Mouse (Mus musculus): ENCODE data around the gene Kcmf1. TPM values are rescaled to one million over a fixed set of nuclear protein-coding genes. Genes with fewer than 3 reads are reported as not detected.

The Kcmf1 gene
- polyA plus RNA-seq, 1 experiment from 2014 or later = 40.9 TPM

DNA sequence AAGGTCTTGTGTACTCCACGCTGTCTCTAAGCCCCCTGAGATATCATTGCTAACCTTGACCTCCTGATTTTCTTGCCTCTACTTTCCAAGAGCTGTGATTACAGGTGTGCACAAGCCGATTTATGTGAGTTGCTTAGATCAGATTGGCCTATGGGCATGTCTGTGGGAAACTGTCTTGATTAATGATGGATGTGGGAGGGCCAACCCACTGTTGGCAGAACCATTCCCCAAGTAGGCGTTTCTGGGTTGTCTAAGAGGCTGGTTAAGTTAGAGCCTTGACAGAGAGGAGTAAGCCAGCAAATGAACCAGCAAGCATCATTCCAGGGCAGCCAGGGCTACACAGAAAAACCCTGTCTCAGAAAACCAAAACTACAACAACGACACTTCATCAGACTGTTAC lies 26.3 kb upstream of the Kcmf1 start:
- 92% methylated on average over 4 of the region's 4 CpGs for WGBS
- no peak for ATAC-seq (ENCODE audit: low FRiP score)
- H3K36me3 ChIP-seq = no peaks in the 10 kb centered on the region
- H3K27me3 ChIP-seq (replicated peaks) = no peaks in the 10 kb centered on the region
- H3K9me3 ChIP-seq (replicated peaks) = no peaks in the 10 kb centered on the region
- no peak overlapping the region for H3K9ac ChIP-seq (replicated peaks)
- no peak overlapping the region for H3K4me2 ChIP-seq
- no peak overlapping the region for H3K27ac ChIP-seq (replicated peaks)
- H3K4me1 ChIP-seq = peaks cover 3% of the 10 kb centered on the region; the same call in 1 of the 2 replicates
- H3K4me3 ChIP-seq (replicated peaks) = no peak overlapping the region

DNA sequence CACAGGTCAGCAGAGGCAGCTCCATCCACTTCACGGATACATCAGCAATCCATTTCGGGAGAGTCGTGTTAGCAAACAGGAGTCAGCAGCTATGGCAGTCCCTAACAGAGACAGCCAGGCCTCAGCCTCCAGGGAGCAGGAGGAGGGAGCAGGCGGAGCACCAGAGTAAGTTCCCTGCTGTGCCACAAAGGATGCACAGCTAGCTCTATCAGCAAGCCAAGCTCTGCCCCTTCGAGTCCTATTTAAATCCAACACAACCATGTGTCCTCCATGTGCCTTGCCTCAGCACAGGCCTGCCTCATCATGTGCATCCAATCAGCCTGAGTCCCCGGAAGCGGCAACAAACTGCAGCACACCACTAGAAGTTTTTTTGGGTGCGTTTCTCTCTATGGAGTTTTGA lies 23.6 kb upstream of the Kcmf1 start:
- H3K27me3 ChIP-seq (replicated peaks) = no peaks in the 10 kb centered on the region
- H3K4me1 ChIP-seq = peaks cover 3% of the 10 kb centered on the region; the same call in 1 of the 2 replicates
- H3K4me2 ChIP-seq = no peak overlapping the region
- ATAC-seq (ENCODE audit: low FRiP score) = no peak
- H3K4me3 ChIP-seq (replicated peaks) = no peak overlapping the region
- no peak overlapping the region for H3K9ac ChIP-seq (replicated peaks)
- no peaks in the 10 kb centered on the region for H3K9me3 ChIP-seq (replicated peaks)
- no peaks in the 10 kb centered on the region for H3K36me3 ChIP-seq
- H3K27ac ChIP-seq (replicated peaks) = no peak overlapping the region
- WGBS = 88% methylated on average over 8 of the region's 8 CpGs

DNA sequence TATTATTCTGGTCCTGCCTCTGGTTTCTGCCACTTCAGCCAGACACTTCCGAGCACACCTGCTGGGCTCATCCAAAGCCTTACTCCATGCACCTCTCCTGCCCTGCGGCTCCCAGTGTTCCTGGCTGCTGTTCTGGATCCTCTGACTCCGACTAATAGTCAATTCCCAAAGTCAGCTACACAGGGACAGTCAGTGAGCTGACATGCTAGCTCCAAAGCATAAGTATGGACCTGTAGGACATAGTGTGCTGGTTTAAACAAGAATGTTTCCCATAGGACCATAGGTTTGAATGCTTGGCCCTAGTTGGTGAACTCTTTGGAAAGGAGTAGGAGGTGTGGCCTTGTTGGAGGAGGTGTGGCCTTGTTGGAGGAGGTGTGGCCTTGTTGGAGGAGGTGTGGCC lies 21.3 kb upstream of the Kcmf1 start:
- ATAC-seq (ENCODE audit: low FRiP score) = no peak
- 95% methylated on average over 3 of the region's 3 CpGs for WGBS
- Histone ChIP-seq H3K9me3 (replicated peaks) (no peaks in the 10 kb centered on the region), H3K9ac (replicated peaks) (no peak overlapping the region), H3K27ac (replicated peaks) (no peak overlapping the region), H3K4me2 (no peak overlapping the region), H3K36me3 (no peaks in the 10 kb centered on the region), H3K4me1 (no peaks in the 10 kb centered on the region), H3K4me3 (replicated peaks) (no peak overlapping the region), H3K27me3 (replicated peaks) (no peaks in the 10 kb centered on the region)

DNA sequence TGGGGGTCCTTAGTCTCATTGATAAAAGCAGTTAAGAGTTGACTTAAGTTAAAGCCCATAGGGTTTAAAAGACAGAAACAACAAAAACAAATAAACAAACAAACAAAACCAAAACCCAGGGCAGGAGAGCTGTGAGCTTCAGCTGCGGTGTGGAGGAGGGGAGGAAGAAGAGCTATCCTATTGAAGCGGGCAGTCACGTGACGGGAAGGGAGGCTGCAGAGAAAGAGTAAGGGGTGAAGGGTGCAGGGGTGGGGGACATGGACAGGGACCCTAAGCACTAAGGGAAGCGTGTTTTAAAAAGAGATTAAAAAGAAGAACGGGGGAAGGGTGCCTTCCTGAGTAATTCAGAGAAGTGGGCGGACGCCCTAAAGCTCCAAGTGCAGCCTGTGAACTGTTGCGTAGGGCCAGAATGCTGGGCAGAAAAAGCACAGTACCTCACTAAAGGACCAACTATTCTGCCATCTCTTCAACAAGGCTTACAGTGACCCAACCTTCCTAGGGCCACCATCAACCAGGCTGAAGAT lies 18.8 kb upstream of the Kcmf1 start:
- no peak for ATAC-seq (ENCODE audit: low FRiP score)
- 75% methylated on average over 9 of the region's 9 CpGs for WGBS

DNA sequence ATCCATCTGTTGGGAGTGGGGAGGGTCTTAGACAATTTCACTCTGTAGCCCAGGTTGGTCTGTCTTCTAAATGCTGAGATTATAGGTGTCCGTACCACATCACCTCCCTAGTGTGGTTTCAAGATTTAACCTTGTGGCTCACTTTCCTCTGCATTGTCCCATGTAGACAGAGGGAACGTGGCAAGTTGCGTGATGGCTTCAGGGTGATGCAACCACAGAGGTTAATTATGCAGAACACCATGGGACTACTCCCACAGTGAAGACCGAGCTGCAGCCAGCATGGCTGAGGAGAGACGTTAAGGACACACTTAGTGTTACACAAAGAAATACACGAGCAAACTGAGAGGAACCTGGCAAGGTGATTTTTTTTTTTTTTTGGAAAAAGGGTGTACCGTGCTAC lies 16.6 kb upstream of the Kcmf1 start:
- no peaks in the 10 kb centered on the region for H3K4me1 ChIP-seq
- 83% methylated on average over 7 of the region's 7 CpGs for WGBS
- no peak overlapping the region for H3K9ac ChIP-seq (replicated peaks)

More for the DNA sequence above, 18.8 kb upstream of the Kcmf1 start:
- Histone ChIP-seq H3K27me3 (replicated peaks) (no peaks in the 10 kb centered on the region), H3K4me2 (no peak overlapping the region), H3K9ac (replicated peaks) (no peak overlapping the region), H3K4me1 (no peaks in the 10 kb centered on the region), H3K4me3 (replicated peaks) (no peak overlapping the region), H3K9me3 (replicated peaks) (no peaks in the 10 kb centered on the region), H3K36me3 (no peaks in the 10 kb centered on the region), H3K27ac (replicated peaks) (no peak overlapping the region)

DNA sequence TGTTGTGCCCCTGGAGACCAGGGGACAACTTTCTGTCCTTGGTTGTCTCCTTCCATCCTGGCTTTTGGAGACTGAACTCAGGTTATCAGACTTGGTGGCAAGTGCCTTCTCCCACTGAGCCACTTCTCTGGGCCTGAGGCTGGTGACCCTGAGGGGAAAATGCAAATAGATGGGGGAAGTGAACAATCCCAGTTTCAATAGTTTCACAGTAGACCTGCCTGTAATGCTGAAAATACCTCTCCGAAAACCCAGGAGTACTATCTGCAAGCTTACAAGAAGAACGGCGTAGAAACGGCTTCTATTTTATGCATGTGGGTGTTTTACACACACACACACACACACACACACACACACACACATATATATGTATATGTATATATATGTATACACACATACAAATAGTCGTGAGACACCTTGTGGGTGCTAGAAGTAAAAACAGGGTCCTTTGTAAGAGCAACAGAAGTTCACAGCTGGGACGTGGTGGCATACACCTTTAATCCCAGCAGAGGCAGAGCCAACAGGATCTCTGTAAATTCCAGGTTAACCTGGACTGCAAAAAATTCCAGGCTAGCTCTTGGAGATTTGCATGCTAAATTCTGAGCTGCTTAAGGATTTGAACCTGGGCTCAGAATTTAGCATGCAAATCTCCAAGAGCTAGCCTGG lies 14.4 kb upstream of the Kcmf1 start:
- Histone ChIP-seq H3K9ac (replicated peaks) (no peak overlapping the region), H3K9me3 (replicated peaks) (no peaks in the 10 kb centered on the region), H3K4me2 (no peak overlapping the region), H3K27me3 (replicated peaks) (no peaks in the 10 kb centered on the region), H3K27ac (replicated peaks) (no peak overlapping the region), H3K4me3 (replicated peaks) (no peak overlapping the region), H3K4me1 (no peaks in the 10 kb centered on the region), H3K36me3 (no peaks in the 10 kb centered on the region)
- ATAC-seq (ENCODE audit: low FRiP score) = no peak
- 88% methylated on average over 6 of the region's 6 CpGs for WGBS

More for the DNA sequence above, 16.6 kb upstream of the Kcmf1 start:
- no peaks in the 10 kb centered on the region for H3K36me3 ChIP-seq
- H3K9me3 ChIP-seq (replicated peaks) = no peaks in the 10 kb centered on the region
- H3K4me3 ChIP-seq (replicated peaks) = no peak overlapping the region
- H3K27ac ChIP-seq (replicated peaks) = no peak overlapping the region
- no peaks in the 10 kb centered on the region for H3K27me3 ChIP-seq (replicated peaks)
- no peak overlapping the region for H3K4me2 ChIP-seq
- ATAC-seq (ENCODE audit: low FRiP score) = no peak

DNA sequence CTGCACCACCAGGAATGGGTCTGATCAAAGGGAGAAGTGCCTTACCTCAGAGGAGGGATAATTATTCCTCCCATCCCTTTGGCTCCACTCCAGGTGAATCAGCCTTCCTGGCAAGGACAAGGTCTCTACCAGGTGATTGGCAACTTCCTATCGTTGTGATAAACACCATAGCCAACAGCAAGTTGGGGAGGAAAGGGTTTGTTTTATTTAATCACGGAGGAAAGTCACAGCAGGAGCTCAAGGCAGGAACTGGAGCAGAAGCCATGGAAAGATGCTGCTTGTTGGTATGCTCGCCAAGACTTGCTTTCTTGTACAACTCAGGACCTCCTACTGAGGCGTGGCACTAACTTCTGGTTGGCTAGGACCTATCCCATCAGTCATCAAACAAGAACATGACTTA lies 11.5 kb upstream of the Kcmf1 start:
- Histone ChIP-seq H3K4me2 (no peak overlapping the region), H3K27ac (replicated peaks) (no peak overlapping the region), H3K9ac (replicated peaks) (no peak overlapping the region), H3K4me3 (replicated peaks) (no peak overlapping the region), H3K9me3 (replicated peaks) (no peaks in the 10 kb centered on the region), H3K4me1 (no peaks in the 10 kb centered on the region), H3K27me3 (replicated peaks) (no peaks in the 10 kb centered on the region), H3K36me3 (no peaks in the 10 kb centered on the region)
- 64% methylated on average over 4 of the region's 4 CpGs for WGBS
- ATAC-seq (ENCODE audit: low FRiP score) = no peak

DNA sequence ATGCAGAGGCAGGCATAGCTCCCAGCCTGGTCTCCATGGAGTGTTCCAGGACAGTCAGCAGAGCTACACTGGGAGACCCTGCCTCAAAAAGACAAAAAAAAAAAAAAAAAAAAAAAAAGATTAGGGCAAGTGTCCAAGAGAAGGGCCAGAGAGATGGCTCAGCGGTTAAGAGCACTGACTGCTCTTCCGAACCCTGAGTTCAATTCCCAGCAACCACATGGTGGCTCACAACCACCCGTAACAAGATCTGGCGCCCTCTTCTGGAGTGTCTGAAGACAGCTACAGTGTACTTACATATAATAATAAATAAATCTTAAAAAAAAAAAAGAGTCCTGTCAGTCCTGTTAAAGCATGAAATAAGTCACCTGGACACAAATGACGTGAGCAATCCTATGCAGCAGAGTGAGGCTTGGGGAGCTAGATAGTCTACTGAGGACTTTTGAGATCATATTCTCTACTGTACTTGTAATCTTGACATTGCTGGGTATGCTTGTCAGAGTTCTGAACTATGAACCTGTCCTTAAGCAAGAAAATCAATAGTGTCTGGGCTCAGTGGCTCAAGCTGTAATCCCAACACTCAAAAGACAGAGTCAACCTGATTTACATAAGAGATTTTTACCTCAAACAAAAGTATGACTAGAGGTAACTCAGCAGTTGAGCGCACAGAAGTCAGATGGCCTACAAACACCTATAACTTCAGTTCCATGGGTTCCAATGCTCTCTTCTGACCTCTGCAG lies 2.6 kb upstream of the Kcmf1 start:
- no peak for ATAC-seq (ENCODE audit: low FRiP score)
- no peaks in the 10 kb centered on the region for H3K27me3 ChIP-seq (replicated peaks)
- peaks cover 21% of the 10 kb centered on the region for H3K4me1 ChIP-seq
- H3K4me2 ChIP-seq = no peak overlapping the region
- H3K9me3 ChIP-seq (replicated peaks) = no peaks in the 10 kb centered on the region
- no peak overlapping the region for H3K9ac ChIP-seq (replicated peaks)
- no peak overlapping the region for H3K27ac ChIP-seq (replicated peaks)
- H3K4me3 ChIP-seq (replicated peaks) = no peak overlapping the region
- no peaks in the 10 kb centered on the region for H3K36me3 ChIP-seq
- WGBS = 82% methylated on average over 6 of the region's 6 CpGs

DNA sequence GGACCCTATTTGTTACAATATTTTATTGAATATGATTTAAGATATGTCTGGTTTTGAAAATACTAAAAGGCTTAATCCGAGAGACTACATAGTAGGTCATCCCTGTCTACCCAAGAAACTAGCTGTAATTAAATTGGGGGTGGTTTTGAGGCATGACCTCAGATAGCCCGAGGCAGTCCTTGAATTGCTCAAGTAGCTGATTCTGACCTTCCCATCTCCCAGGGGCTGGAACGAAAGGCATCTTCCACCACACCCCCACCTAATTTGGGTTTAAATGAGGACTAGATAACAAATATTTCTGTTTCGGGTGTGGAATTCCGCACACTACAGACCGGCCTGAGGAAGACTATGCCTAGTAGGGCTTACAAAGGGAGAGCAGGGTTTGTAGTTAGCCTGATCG lies 1.2 kb upstream of the Kcmf1 start:
- no peaks in the 10 kb centered on the region for H3K27me3 ChIP-seq (replicated peaks)
- H3K9me3 ChIP-seq (replicated peaks) = no peaks in the 10 kb centered on the region
- peak overlapping the region; percentile 90 for H3K4me3 ChIP-seq (replicated peaks)
- H3K27ac ChIP-seq (replicated peaks) = peak overlapping the region; percentile 96
- peak overlapping the region; percentile 69 for H3K4me2 ChIP-seq
- H3K4me1 ChIP-seq = peaks cover 24% of the 10 kb centered on the region
- peak overlapping the region; percentile 95; the same call in 1 of the 2 replicates for H3K9ac ChIP-seq (replicated peaks)
- 61% methylated on average over 7 of the region's 7 CpGs for WGBS
- no peaks in the 10 kb centered on the region for H3K36me3 ChIP-seq
- no peak for ATAC-seq (ENCODE audit: low FRiP score)

DNA sequence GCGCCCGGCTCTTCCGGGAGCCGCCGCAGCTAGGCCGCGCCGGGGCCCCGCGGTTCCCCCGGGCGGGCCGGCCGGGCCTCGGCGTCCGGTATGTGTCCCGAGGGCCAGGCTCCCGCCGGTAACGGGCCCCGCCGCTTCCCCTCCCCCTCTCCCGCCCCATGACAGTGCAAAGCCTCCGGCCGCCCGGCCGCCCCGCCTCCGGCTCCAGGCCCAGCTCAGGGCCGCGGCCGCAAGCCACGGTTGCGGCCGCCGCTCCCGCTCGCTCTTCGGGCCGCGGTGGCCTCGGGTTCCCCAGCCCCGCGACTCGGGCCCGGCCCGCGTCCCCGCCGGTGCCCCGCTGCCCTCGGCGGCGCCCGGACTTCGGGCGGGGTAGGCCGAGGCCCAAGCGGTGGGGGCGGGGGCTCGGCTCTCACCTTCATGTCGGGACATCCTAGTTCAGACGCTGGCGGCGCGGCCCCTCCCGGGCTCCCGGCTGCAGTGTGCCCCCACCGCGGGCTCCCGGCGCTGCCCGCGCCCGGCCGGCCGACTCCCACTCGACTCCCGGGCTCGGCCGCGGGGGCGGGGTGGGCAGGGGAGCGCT lies 488 bp downstream of the Kcmf1 start:
- ATAC-seq (ENCODE audit: low FRiP score) = peak; percentile 68
- under 1% methylated on average over 65 of the region's 85 CpGs for WGBS
- no peaks in the 10 kb centered on the region for H3K27me3 ChIP-seq (replicated peaks)

DNA sequence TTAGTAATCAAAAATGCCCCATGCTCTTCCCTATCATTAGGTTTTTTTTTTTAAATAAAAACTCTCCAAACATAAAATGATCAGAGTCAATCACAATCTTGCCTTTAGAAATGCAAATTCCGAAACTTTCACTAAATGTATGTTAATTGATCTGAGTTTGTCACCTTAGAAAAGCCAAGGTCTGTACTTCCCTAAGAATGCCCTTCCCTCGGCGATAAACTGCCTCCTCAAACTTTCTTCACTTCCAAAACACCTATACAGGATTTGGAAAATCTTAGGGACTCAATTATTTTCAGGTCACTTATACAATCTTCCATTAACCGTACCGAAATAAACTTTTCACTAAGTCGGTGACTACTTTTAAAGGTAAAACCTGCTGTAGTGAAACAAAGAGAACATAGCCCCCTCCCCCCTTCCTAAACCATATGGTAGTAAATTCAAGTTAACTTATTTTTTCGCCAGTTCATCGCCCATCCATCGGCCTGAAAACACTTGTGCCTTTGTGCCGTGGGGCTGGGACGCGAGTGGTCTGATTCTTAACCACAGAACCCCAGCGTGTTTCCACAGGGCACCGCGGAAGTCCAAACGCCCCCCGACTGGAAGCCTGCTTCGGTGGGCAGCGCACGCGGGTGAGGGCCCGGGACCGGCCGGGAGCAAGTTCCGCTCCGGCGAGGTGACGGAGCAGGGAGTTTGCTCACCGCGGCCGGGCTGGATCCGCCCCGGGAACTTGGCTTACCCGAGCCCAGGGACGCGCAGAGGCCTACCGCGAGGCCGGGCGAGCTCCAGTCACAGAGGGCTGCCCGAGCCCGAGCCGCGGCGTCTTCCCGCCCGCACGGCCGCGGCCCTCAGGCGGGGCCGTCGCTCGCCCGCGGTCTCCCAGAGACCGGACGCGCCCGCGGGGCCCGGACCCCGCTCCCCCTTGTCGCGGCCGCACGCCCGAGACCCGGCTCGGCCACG lies 1.3 kb downstream of the Kcmf1 start:
- H3K4me2 ChIP-seq = peak overlapping the region; percentile 69
- peak overlapping the region; percentile 90 for H3K4me3 ChIP-seq (replicated peaks)
- ATAC-seq (ENCODE audit: low FRiP score) = peak; percentile 51
- H3K9me3 ChIP-seq (replicated peaks) = no peaks in the 10 kb centered on the region
- H3K4me1 ChIP-seq = peaks cover 37% of the 10 kb centered on the region
- H3K27ac ChIP-seq (replicated peaks) = peak overlapping the region; percentile 96
- no peaks in the 10 kb centered on the region for H3K36me3 ChIP-seq
- peak overlapping the region; percentile 95 for H3K9ac ChIP-seq (replicated peaks)
- H3K27me3 ChIP-seq (replicated peaks) = no peaks in the 10 kb centered on the region
- WGBS = under 1% methylated on average over 70 of the region's 71 CpGs

More for the DNA sequence above, 488 bp downstream of the Kcmf1 start:
- peak overlapping the region; percentile 95 for H3K9ac ChIP-seq (replicated peaks)
- H3K36me3 ChIP-seq = no peaks in the 10 kb centered on the region
- H3K4me3 ChIP-seq (replicated peaks) = peak overlapping the region; percentile 90
- H3K4me1 ChIP-seq = peaks cover 35% of the 10 kb centered on the region
- H3K4me2 ChIP-seq = peak overlapping the region; percentile 69
- peak overlapping the region; percentile 96 for H3K27ac ChIP-seq (replicated peaks)
- no peaks in the 10 kb centered on the region for H3K9me3 ChIP-seq (replicated peaks)

All from neural tube, embryonic 15.5 days (tissue).